Mouse (Mus musculus): ENCODE data around the gene Herpud1.

Herpud1 gene

GRCm38 (mm10) chr8:94412518-94412917 lies 26.3 kb downstream of the Herpud1 start:
- DNase-seq: no peak

DNA sequence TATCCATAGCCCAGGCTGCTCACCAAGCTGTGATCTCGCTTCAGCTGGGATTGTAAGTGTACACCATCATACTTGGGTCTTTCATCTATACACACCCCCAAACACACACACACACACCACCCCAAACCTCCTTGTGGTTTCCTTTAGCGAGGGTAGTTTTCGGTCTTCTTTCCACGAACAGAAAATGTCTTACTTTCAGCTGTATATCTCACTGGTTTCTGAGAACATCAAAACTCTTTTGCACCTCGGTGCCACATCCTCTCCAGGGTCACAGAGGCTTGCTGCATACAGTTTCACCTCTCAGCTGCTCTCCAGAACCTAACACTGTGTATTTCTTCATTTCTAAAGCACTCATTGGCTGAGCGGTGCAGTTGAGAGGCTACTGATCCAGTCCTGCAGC lies 27.3 kb downstream of the Herpud1 start:
- no peak for DNase-seq

DNA sequence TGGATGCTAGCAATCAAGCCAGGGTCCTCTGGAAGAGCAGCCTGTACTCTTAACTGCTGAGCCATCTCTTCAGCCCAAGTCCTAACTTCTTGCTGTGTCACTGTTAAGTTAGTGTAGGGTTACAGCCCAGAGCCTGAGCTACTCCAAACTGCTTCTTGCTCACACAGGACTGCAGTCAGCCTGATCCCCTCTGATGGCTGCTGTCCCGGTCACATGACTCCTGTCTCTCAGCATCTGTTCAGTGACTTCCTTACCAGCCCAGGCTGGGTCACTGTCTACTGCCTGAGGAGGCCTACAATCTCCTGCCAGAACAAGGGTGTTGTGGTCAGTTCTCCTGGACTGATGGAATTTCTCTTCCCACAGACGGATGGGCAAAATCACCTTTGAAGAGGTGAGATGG lies 29.0 kb downstream of the Herpud1 start:
- DNase-seq: no peak

DNA sequence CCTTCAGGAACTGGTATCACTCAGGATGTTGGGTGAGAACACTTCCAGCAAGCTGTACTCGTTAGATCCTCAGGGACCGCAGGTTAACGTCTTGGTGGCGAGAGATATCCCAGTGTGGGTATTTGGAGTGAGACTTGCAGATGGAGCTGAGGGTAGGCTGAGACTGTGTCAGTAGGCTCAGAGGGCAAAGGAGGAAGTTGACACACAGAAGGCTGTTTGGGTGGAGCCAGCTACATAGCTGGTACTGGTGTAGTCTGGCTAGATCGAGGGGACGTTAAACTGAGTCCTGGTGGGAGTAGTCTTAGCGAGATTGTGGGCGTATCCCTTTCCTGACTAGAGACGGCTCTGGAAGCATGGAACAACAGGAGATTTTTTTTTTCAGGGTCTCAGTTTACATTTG lies 31.8 kb downstream of the Herpud1 start:
- DNase-seq: no peak

GRCm38 (mm10) chr8:94422270-94422669 lies 36.0 kb downstream of the Herpud1 start:
- no peak for DNase-seq

DNA sequence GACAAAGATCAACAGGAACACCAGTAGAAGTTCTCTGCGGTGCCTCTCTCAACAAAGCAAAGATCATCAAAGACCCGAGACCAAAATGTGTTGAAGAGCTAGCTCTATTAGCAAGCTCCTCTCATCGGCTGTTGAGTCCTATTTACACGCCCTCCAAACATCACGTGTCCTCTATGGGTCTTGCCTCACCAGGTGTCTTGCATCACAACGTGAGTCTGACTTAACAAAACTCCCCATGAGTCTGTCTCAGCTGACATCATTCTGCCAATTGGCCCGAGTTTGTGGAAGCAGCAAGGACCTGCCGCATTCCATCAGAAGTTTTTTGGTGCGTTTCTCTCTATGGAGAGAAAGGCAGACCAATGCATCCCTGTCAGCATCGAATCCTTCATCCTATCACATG lies 41.7 kb downstream of the Herpud1 start:
- peak in 1 of 2 experiments; percentile 23 for DNase-seq

GRCm38 (mm10) chr8:94428420-94428819 lies 42.2 kb downstream of the Herpud1 start:
- no peak for DNase-seq

DNA sequence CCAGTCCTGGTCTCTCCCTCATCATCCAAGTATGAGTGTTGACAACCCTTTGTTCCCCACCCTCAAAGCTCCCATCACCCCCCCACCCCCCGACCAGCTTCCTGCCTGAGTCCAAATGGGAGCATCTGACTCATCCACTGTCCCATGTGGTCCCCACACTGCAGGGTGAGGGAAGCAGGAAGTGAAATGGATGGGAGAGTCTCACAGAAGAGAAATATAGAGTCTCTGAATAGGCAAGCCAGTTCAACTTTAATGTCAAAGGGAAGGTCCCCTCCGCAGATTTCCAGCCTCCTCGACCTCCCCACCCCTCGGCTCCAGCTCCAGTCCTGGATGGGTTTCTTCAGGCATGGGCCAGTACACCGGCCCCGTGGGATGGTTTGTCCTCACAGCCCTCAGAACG lies 43.1 kb downstream of the Herpud1 start:
- no peak for DNase-seq

- no peak for DNase-seq
These were observed 46.0 kb downstream of the Herpud1 start for GRCm38 (mm10) chr8:94432212-94432611.

DNA sequence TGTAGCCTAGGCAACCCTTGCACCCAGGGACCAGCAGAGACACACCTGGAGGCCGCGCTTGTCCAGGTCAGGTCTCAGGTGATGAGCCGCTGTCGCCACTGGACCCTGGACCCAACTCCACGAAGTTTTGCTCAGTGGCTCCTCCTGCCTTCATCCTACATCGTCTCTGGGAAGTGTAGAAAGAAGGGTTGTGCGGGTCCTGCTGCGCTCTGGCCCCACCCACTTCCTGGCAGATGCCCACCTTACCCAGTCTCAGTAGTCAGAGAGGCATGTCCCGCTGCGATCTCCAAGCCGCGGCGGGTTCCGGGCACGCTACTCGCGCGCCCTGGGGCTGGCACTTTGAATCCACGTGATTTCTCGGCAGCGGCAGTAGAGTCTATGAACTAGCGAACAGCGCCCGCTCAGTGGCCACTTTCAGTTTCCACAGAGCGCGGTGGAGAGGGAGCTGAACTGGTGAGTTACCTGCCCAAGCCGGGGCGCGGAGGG lies 47.8 kb downstream of the Herpud1 start, which contains the start of gene Nlrc5:
TSS of gene Nlrc5 (plus strand) at position 376 of the 486 bp plus-strand sequence.
- peak; percentile 75 to 77 for DNase-seq

DNA sequence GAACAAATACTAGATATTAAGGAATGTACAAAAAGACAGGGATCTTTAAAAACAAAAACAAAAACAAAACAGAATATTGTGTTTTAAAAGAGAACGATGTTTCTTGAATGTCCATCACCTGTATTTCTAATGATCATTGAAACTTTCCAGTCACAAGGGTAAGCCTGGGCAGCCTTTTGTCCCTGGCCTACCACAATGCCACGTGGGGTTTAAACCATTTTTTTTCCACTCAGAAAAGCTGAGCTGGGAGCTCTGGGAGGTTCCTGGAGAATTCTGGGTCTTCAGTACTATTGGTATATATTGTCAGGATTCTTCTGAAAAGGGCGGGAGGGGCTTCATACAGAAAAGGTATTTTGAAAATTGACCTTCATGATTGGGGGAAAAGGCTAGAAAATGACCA lies 48.7 kb downstream of the Herpud1 start:
- no peak for DNase-seq

GRCm38 (mm10) chr8:94435397-94436111 lies 49.3 kb downstream of the Herpud1 start:
- DNase-seq: no peak

GRCm38 (mm10) chr8:94436112-94436572 lies 49.9 kb downstream of the Herpud1 start:
- no peak for DNase-seq

- no peak for DNase-seq
These were observed 50.7 kb downstream of the Herpud1 start for GRCm38 (mm10) chr8:94436900-94437299.

GRCm38 (mm10) chr8:94438659-94439058 lies 52.4 kb downstream of the Herpud1 start:
- no peak for DNase-seq

- no peak for DNase-seq
These were observed 53.5 kb downstream of the Herpud1 start for GRCm38 (mm10) chr8:94439691-94440090.

- no peak for DNase-seq
These were observed 54.2 kb downstream of the Herpud1 start for GRCm38 (mm10) chr8:94440389-94440788.

DNA sequence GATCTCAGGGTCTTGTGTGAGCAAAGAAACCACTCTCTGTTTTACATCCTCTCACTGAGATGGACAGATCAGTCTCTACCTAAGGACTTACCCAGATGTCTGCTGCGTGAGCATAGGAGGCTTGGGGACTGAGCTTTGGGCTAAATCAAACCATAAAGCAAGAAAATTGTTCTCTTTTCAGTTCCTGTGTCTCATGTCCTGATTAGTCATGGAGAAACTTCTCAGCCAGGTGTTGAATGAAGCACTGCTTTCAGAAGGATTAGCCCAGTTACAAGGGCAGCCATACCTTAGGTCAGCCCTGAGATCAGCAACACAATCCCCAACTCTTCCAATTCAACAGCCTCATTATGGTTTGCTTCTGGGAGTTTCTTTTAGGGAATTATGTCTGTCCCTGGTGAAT lies 55.4 kb downstream of the Herpud1 start:
- no peak for DNase-seq

- DNase-seq: no peak
These were observed 56.9 kb downstream of the Herpud1 start for GRCm38 (mm10) chr8:94443153-94443552.

- DNase-seq: no peak
These were observed 58.2 kb downstream of the Herpud1 start for GRCm38 (mm10) chr8:94444480-94444879.
